Mouse (Mus musculus): ENCODE data around the gene Actn4.

GRCm38 (mm10) chr7:28958770-28959169 is 3.4 kb downstream of the Actn4 start:
- no peak for TF ChIP-seq CTCF (IDR thresholded peaks at IDR 0.05; ENCODE audit: low read depth, low read length)
- no peak for TF ChIP-seq POLR2A (IDR thresholded peaks at IDR 0.05; ENCODE audit: extremely low read depth, insufficient read depth, low read length)

All from liver, adult 2 months (tissue).